Mouse (Mus musculus): ENCODE data around the gene Cxcr2. TPM values are rescaled to one million over a fixed set of nuclear protein-coding genes. Genes with fewer than 3 reads are reported as not detected.

Gene Cxcr2
- polyA plus RNA-seq, 1 experiment from 2014 or later = 0.41 TPM

DNA sequence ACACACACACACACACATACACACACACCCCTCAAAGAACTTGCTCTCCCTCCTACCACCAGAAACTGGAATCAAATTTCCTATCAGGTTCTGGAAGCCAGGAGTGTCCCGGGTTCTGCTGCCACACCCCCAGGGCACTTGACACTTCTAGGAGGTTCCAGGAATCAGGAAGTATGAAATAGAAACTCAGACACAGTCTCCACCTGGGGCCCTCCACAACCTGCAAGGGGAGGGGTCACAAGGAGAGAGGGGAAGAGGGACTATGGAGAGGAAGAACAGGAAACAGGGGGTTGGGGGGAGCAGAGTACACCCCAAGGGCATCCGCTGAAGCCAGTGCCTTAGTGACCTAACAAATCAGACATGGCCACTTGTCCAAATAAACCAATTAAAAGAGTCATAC is 27.7 kb downstream of the Cxcr2 start:
- Histone ChIP-seq H3K36me3 (ENCODE audit: control insufficient read depth, insufficient read depth) (no peaks in the 10 kb centered on the region), H3K4me3 (ENCODE audit: low read length) (no peak overlapping the region), H3K9me3 (replicated peaks; ENCODE audit: control insufficient read depth, low read length) (no peaks in the 10 kb centered on the region), H3K4me2 (ENCODE audit: low read depth, low read length) (no peak overlapping the region), H3K4me1 (ENCODE audit: control insufficient read depth, insufficient read depth, low read length) (peaks cover 7% of the 10 kb centered on the region; the same call in 1 of the 2 replicates), H3K9ac (ENCODE audit: low read length) (no peak overlapping the region), H3K27me3 (ENCODE audit: control insufficient read depth, insufficient read depth, low read length) (no peaks in the 10 kb centered on the region), H3K27ac (ENCODE audit: low read length) (no peak overlapping the region)
- ATAC-seq (replicated peaks; ENCODE audit: extremely low read depth, insufficient read depth, low FRiP score) = no peak
- WGBS = 50% methylated on average over 2 of the region's 2 CpGs

DNA sequence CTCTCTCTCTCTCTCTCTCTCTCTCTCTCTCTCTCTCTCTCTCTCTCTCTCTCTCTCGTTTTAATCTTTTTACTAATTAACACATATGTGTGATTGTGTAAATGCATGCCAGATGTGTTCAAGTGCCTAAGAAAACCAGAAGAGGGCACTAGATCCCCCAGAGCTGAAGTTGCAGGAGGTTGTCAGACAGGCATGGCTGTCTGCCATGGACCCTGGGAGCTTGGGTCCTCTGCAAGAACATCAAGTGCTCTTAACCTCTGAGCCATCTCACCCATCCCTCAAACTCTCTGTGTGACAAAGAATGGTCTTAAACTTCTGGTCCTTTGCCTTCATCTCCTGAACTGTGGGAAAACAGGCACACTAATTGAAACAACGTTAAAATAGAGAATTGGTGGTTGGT is 29.2 kb downstream of the Cxcr2 start:
- H3K9ac ChIP-seq (ENCODE audit: low read length) = no peak overlapping the region
- no peak overlapping the region for H3K4me2 ChIP-seq (ENCODE audit: low read depth, low read length)
- H3K4me1 ChIP-seq (ENCODE audit: control insufficient read depth, insufficient read depth, low read length) = 0 out of 2 replicates have a peak, but pooled peaks cover 7% of the 10 kb centered on the region
- no peaks in the 10 kb centered on the region for H3K36me3 ChIP-seq (ENCODE audit: control insufficient read depth, insufficient read depth)
- WGBS = 42% methylated on average over 2 of the region's 2 CpGs
- no peak for ATAC-seq (replicated peaks; ENCODE audit: extremely low read depth, insufficient read depth, low FRiP score)
- H3K4me3 ChIP-seq (ENCODE audit: low read length) = no peak overlapping the region
- H3K27ac ChIP-seq (ENCODE audit: low read length) = no peak overlapping the region
- H3K9me3 ChIP-seq (replicated peaks; ENCODE audit: control insufficient read depth, low read length) = no peaks in the 10 kb centered on the region
- H3K27me3 ChIP-seq (ENCODE audit: control insufficient read depth, insufficient read depth, low read length) = no peaks in the 10 kb centered on the region

DNA sequence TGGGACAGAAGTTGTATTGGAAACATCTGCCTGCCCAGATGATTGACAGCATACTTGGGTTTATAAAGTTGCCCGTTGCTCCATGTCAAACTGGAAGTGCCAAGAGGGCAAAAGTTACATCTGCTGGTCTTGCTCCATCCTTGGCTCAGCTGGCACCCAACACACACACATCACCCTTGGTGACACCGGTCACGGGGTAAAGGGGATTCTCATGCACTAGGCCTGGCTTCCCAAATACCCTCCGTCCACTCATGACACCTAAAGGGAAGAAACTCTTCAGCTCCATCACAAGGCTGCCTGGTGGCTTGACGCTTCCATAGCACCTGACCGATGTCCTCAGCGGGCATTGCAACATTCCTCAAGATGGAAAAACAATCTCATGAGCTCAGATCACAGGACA is 36.7 kb downstream of the Cxcr2 start:
- Histone ChIP-seq H3K9me3 (replicated peaks; ENCODE audit: control insufficient read depth, low read length) (no peaks in the 10 kb centered on the region), H3K36me3 (ENCODE audit: control insufficient read depth, insufficient read depth) (no peaks in the 10 kb centered on the region), H3K27ac (ENCODE audit: low read length) (no peak overlapping the region), H3K4me3 (ENCODE audit: low read length) (no peak overlapping the region), H3K4me1 (ENCODE audit: control insufficient read depth, insufficient read depth, low read length) (no peaks in the 10 kb centered on the region), H3K4me2 (ENCODE audit: low read depth, low read length) (no peak overlapping the region), H3K9ac (ENCODE audit: low read length) (no peak overlapping the region), H3K27me3 (ENCODE audit: control insufficient read depth, insufficient read depth, low read length) (no peaks in the 10 kb centered on the region)
- ATAC-seq (replicated peaks; ENCODE audit: extremely low read depth, insufficient read depth, low FRiP score) = no peak
- WGBS = 86% methylated on average over 7 of the region's 7 CpGs

DNA sequence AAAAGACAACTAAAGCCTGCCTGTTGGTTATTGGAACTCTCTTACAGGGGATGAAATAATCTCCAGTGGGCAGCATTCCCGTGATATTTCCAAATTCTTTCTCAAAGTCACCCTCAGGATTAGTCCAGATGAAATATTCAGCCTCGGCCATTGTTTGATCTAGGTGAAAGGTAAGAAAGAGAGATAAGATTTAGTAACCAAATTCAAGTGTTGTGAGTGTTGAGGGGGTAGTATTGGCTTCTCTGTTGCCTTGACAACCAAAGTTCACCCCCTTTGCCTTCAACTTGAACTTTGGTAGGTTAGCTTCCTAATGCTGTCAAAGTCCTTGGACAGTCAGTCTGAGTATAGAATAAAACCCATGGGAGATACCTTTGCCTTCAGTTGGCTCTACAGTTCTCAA is 38.9 kb downstream of the Cxcr2 start:
- H3K4me1 ChIP-seq (ENCODE audit: control insufficient read depth, insufficient read depth, low read length) = no peaks in the 10 kb centered on the region
- no peak overlapping the region for H3K27ac ChIP-seq (ENCODE audit: low read length)
- 65% methylated on average over 2 of the region's 2 CpGs for WGBS
- no peak for ATAC-seq (replicated peaks; ENCODE audit: extremely low read depth, insufficient read depth, low FRiP score)
- H3K4me2 ChIP-seq (ENCODE audit: low read depth, low read length) = no peak overlapping the region
- H3K4me3 ChIP-seq (ENCODE audit: low read length) = no peak overlapping the region
- no peak overlapping the region for H3K9ac ChIP-seq (ENCODE audit: low read length)
- no peaks in the 10 kb centered on the region for H3K27me3 ChIP-seq (ENCODE audit: control insufficient read depth, insufficient read depth, low read length)
- no peaks in the 10 kb centered on the region for H3K36me3 ChIP-seq (ENCODE audit: control insufficient read depth, insufficient read depth)
- no peaks in the 10 kb centered on the region for H3K9me3 ChIP-seq (replicated peaks; ENCODE audit: control insufficient read depth, low read length)

- ATAC-seq (replicated peaks; ENCODE audit: extremely low read depth, insufficient read depth, low FRiP score) = no peak
- Histone ChIP-seq H3K9me3 (replicated peaks; ENCODE audit: control insufficient read depth, low read length) (no peaks in the 10 kb centered on the region), H3K9ac (ENCODE audit: low read length) (no peak within 1 kb of the TSS), H3K4me3 (ENCODE audit: low read length) (no peak within 1 kb of the TSS), H3K27ac (ENCODE audit: low read length) (no peak within 1 kb of the TSS), H3K4me2 (ENCODE audit: low read depth, low read length) (no peak within 1 kb of the TSS), H3K36me3 (ENCODE audit: control insufficient read depth, insufficient read depth) (no peaks in the 10 kb centered on the region), H3K27me3 (ENCODE audit: control insufficient read depth, insufficient read depth, low read length) (no peaks in the 10 kb centered on the region), H3K4me1 (ENCODE audit: control insufficient read depth, insufficient read depth, low read length) (no peaks in the 10 kb centered on the region)
- 71% methylated on average over 8 of the region's 8 CpGs for WGBS
Measured at GRCm38 (mm10) chr1:74194445-74194844, 40.7 kb downstream of the Cxcr2 start, which contains the start of gene Cxcr1. Gene Cxcr1, minus strand, starts transcription at chr1:74194631.

DNA sequence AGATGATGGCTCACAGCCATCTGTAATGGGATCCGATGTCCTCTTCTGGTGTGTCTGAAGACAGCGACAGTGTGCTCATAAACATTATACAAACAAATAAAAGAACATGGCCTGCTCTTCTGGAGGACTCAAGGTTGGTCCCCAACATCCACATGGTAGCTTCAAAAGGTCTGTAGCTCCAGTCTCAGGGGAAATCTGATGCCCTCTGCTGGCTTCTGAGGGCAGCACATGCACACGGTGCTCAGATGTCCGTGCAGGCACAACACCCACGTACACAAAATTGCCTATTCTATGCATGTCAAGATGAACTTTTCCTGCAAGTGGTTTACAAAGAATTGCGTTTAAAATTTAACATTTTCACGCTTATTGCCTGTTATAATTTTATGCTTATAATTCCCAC is 42.2 kb downstream of the Cxcr2 start:
- ATAC-seq (replicated peaks; ENCODE audit: extremely low read depth, insufficient read depth, low FRiP score) = no peak
- WGBS = 46% methylated on average over 7 of the region's 7 CpGs
- H3K27ac ChIP-seq (ENCODE audit: low read length) = no peak overlapping the region
- H3K4me1 ChIP-seq (ENCODE audit: control insufficient read depth, insufficient read depth, low read length) = no peaks in the 10 kb centered on the region
- H3K36me3 ChIP-seq (ENCODE audit: control insufficient read depth, insufficient read depth) = no peaks in the 10 kb centered on the region
- no peak overlapping the region for H3K9ac ChIP-seq (ENCODE audit: low read length)
- H3K27me3 ChIP-seq (ENCODE audit: control insufficient read depth, insufficient read depth, low read length) = no peaks in the 10 kb centered on the region
- H3K9me3 ChIP-seq (replicated peaks; ENCODE audit: control insufficient read depth, low read length) = no peaks in the 10 kb centered on the region
- no peak overlapping the region for H3K4me3 ChIP-seq (ENCODE audit: low read length)
- H3K4me2 ChIP-seq (ENCODE audit: low read depth, low read length) = no peak overlapping the region

- Histone ChIP-seq H3K9ac (ENCODE audit: low read length) (no peak overlapping the region), H3K9me3 (replicated peaks; ENCODE audit: control insufficient read depth, low read length) (no peaks in the 10 kb centered on the region), H3K27me3 (ENCODE audit: control insufficient read depth, insufficient read depth, low read length) (no peaks in the 10 kb centered on the region), H3K36me3 (ENCODE audit: control insufficient read depth, insufficient read depth) (no peaks in the 10 kb centered on the region), H3K27ac (ENCODE audit: low read length) (no peak overlapping the region), H3K4me3 (ENCODE audit: low read length) (no peak overlapping the region), H3K4me2 (ENCODE audit: low read depth, low read length) (no peak overlapping the region), H3K4me1 (ENCODE audit: control insufficient read depth, insufficient read depth, low read length) (no peaks in the 10 kb centered on the region)
- 70% methylated on average over 17 of the region's 17 CpGs for WGBS
- no peak for ATAC-seq (replicated peaks; ENCODE audit: extremely low read depth, insufficient read depth, low FRiP score)
Measured at GRCm38 (mm10) chr1:74196621-74197419, 43.0 kb downstream of the Cxcr2 start.

DNA sequence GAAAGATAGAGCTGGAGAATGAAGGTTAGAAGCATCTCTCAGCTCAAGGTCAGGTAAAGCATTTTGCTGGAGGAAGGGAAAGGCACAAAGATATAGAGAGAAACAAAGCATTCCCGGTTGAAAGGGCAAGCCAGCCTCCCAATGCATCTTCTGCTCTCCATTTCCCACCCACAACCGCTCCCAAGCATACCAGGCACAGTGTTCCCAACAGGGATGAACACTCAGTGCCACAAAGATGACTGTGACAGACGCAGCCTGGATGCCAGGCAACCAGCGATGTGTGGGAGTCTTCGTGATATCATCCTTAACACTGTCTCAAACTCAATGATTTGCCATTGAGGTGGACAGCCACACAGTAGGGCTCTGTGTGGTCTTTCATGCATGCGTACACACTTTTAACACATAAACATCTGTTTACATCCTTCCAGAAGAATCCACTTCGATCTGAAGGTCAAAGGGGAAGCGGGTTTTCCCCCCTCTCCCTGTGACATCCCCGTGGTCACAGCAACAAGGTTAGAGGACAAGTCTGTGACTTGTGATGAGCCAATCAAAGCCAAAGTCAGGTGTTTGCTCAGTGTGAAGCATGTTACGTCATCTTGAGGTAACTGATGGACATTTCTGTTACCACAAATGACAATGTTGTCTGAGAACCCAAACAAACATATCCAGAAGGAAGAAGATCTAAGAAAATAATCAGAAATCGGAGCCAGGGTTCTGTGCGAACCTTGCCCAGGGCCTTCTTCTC is 44.1 kb downstream of the Cxcr2 start:
- no peak for ATAC-seq (replicated peaks; ENCODE audit: extremely low read depth, insufficient read depth, low FRiP score)
- WGBS = 82% methylated on average over 12 of the region's 12 CpGs
- no peaks in the 10 kb centered on the region for H3K27me3 ChIP-seq (ENCODE audit: control insufficient read depth, insufficient read depth, low read length)
- H3K9ac ChIP-seq (ENCODE audit: low read length) = no peak overlapping the region
- no peaks in the 10 kb centered on the region for H3K4me1 ChIP-seq (ENCODE audit: control insufficient read depth, insufficient read depth, low read length)
- no peak overlapping the region for H3K27ac ChIP-seq (ENCODE audit: low read length)
- no peaks in the 10 kb centered on the region for H3K9me3 ChIP-seq (replicated peaks; ENCODE audit: control insufficient read depth, low read length)
- no peak overlapping the region for H3K4me3 ChIP-seq (ENCODE audit: low read length)
- H3K36me3 ChIP-seq (ENCODE audit: control insufficient read depth, insufficient read depth) = no peaks in the 10 kb centered on the region
- H3K4me2 ChIP-seq (ENCODE audit: low read depth, low read length) = no peak overlapping the region

GRCm38 (mm10) chr1:74199046-74199445 is 45.3 kb downstream of the Cxcr2 start:
- 65% methylated on average over 8 of the region's 8 CpGs for WGBS
- ATAC-seq (replicated peaks; ENCODE audit: extremely low read depth, insufficient read depth, low FRiP score) = no peak

More at GRCm38 (mm10) chr1:74199046-74199445, 45.3 kb downstream of the Cxcr2 start:
- Histone ChIP-seq H3K27me3 (ENCODE audit: control insufficient read depth, insufficient read depth, low read length) (no peaks in the 10 kb centered on the region), H3K4me1 (ENCODE audit: control insufficient read depth, insufficient read depth, low read length) (no peaks in the 10 kb centered on the region), H3K9ac (ENCODE audit: low read length) (no peak overlapping the region), H3K27ac (ENCODE audit: low read length) (no peak overlapping the region), H3K36me3 (ENCODE audit: control insufficient read depth, insufficient read depth) (no peaks in the 10 kb centered on the region), H3K9me3 (replicated peaks; ENCODE audit: control insufficient read depth, low read length) (no peaks in the 10 kb centered on the region), H3K4me3 (ENCODE audit: low read length) (no peak overlapping the region), H3K4me2 (ENCODE audit: low read depth, low read length) (no peak overlapping the region)
